Mouse (Mus musculus) embryo, embryonic 9.5 days (tissue): ENCODE results near the gene Olfr294.

ENCODE experiments used
- DNase-seq: peaks from one replicate; pipeline ENCODE4 v3.0.0-alpha.2; 2017; ENCODE audit errors: extremely low spot score

Olfr294 gene

DNA sequence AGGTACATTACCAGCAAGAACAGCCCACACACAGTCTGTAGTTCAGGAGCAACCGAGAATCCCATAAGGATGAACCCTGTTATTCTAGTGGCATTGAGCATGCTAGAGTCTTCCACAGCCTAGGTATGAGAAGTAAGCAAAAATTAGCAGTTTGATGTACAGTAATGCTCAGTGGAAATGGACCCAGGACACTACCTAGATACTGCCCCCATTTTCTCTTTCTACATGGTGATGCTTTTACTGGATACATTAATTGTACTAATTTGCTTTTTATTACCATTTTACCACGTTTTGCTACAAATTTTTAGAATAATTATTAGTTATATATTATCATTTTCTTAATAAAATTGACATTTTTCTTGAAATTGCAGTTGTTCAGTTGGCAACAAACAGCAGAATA is at the start of gene Olfr294:
Gene Olfr294 (minus strand): TSS at position 101 of the 400 bp plus-strand sequence.
- no peak for DNase-seq

DNA sequence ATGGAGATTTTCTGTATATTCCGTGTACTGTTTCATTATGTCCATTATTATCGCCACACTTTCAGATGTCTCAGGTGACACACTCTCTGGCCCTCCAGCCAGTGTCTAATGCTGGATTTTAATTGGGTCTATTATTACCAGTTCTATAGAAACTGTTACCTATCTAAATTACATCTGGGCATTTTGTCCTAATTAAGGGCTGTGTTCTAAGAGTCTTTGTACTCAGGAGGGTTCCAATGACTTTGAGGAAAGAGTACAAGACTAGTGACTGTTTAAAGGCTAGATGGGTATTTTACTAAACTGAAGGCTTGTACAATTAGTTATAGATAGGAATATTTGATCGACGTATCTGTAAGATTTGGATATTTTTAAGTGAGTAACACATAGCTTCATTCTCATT is 32.3 kb upstream of the Olfr294 start, which contains the start of gene Olfr293:
Gene Olfr293 (plus strand): TSS at position 301 of the 400 bp plus-strand sequence.
- no peak for DNase-seq

DNA sequence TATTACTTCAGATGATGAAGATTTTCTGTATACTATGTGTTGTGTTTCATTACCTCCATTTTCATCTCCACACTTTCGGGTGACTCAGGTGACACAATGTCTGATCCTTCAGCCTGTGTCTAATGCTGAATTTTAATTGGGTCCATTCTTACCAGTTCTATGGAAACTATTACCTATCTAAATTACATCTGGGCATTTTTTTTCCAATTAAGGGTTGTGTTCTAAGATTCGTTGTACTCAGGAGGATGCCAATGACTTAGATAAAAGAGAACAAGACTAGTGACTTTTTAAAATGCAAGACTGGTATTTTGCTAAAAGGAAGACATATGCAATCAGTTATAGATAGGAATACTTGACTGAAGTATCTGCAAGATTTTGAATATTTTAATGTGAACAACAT is 32.9 kb downstream of the Olfr294 start, which contains the start of gene Olfr295:
Gene Olfr295 (plus strand): TSS at position 301 of the 400 bp plus-strand sequence.
- DNase-seq, result no peak
